Mouse (Mus musculus): ENCODE measurements at regions not wholly inside any gene's neighbourhood (a gene's known extent, or its start where the extent isn't known, plus 50 kb on each side); places are given as distances from the start of the nearest gene placed in this dataset.
"Not testable (repeated sequence)": the region's sequence is repeated elsewhere in the genome, so short reads cannot be mapped to it uniquely, and the experiment has no call there.

DNA sequence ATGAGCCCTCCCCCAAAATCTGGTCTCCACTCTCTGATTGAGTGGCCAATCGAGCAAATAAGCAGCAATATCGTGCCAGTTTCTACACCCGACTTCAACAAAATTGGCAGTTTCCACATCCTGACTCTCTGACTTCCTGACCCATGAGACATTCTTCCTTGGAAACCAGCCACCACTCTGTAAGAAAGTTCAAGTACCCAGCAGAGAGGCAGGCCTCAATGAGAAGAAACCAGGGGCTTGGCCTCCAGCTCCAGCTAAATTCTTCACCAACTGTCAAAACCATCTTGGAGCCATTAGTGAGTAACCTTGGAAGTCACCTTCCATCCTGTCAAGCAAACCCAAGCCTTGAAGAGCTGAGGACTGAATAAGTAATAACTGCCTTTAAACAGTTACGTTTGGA, 162.7 kb upstream of the Intu start:
- no peak for DNase-seq (ENCODE audit: low read depth)

DNA sequence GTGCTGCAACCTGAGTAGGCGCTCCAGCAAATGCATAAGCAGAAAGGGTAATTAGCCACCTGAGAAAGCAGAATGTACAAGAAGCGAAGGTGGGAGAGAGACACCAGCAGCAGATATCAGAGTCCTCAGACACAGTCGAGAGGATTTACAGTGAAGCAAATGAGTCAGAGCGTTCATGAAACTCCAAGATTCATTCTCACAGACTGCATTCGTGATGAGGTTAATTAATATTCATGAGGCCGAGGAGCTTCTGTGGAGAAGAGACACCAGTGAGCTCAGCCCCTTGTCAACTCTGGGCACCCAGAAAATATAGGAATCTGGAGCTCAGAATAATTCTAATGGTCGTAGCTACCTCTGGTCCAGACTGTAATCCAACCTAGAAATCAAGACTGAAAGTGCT, 159.7 kb upstream of the Intu start:
- no peak for DNase-seq (ENCODE audit: low read depth)

DNA sequence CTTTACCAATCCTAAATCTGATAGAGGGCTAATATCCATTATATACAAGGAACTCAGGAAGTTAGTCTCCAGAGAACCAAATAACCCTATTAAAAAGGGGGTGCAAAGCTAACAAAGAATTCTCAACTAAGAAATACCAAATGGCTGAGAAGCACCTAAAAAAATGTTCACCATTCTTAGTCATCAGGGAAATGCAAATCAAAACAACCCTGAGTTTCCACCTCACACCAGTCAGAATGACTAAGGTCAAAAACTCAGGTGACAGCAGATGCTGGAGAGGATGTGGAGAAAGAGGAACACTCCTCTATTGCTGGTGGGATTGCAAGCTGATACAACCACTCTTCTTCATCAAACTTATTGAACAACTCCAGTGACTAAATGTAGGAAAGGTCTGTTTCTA, 154.9 kb upstream of the Intu start:
- DNase-seq (ENCODE audit: low read depth) = not testable (repeated sequence)

DNA sequence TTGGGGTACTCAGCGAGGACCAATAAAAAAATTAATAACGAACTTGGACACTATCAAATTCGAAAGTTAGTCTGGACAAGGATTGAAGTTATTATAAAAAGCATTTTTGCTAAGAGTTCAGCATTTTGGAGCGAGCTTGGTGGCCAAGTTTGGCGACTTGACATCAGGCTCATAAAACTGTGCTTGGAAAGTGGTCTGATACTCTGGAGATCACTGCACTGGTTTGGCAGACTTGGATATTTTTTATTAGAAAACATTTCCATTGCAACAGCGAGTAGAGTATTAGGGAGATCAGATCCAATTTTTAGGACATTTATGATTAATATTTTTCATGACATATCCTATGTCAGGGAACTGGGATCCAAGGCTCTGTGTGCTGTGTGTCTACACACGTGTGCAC, 153.7 kb upstream of the Intu start:
- no peak for DNase-seq (ENCODE audit: low read depth)

DNA sequence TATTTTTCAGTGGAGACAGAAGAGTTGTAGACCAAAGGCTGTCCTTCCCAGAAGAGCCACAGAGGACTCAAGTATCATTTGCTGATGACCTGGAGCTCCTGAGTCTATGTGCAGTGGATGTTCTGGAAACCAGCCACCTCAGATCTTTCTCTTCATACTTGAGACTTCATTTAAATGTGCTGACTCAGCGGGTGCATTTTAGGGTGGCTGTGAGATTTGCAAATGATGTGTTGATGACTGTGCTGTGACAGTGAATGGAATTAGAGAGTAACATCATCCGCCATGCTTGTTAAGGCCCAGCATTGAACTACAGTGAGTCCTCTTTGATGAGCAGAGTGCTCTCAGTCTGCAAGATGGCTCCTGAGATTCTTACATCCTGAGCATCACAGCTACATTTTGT, 152.0 kb upstream of the Intu start:
- no peak for DNase-seq (ENCODE audit: low read depth)

DNA sequence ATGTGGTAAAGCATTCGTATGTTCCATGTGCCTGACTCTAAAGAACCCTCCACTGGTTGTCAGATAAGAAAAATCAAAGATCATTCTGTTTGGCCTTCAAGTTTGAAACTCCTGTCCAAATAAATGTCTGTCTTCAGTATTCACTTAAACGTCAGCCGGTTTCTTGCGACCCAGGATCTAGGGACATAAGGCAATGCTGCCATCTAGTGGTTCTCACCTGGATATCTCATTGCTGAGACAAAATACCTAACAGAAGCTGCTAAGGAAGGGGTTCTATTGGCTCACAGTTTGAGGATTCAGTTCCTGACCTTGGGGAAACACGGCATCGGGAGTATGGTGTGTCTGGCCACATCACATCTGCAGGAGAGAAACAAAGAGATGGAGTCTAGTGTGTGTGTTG, 139.5 kb upstream of the Intu start:
- DNase-seq (ENCODE audit: low read depth) = peak; percentile 39

DNA sequence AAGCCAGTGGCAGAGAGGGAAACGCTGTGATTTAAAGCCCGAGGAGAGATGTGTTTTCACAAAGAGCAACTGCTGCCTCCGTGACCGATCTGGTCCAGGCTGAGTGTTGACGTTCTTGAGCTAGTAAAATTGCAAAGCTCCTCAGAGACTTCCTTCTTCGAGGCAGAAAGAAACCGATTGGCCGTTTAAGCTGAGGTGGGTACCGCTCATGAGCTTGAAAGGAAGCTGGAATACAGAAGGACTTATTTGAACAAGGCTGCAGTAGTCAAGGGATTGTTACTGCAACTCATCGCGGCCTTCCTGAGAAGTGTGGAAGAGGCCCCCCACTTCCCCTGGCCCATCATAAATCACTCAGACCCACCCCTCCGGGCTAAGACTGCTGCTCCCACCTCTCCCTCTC, 132.9 kb upstream of the Intu start:
- no peak for DNase-seq (ENCODE audit: low read depth)

DNA sequence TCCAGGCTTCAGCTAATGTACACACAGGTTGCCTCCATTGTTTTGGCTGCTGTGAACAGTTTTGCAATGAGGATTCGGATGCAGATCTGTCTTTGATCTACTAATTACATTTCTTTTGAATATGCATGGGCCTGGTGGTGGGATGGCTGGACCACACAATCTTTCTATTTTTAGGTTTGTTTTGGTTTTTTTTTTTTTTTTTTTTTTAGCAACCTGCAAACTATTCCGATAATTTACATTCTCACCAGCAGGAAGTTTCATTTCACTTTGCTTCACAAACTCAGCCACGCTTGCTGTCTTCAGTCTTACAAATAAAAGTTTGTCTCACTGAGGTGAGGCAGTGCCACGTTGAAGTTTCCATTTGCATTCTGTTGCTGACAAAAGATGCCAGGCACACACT, 127.7 kb upstream of the Intu start:
- DNase-seq (ENCODE audit: low read depth) = no peak

DNA sequence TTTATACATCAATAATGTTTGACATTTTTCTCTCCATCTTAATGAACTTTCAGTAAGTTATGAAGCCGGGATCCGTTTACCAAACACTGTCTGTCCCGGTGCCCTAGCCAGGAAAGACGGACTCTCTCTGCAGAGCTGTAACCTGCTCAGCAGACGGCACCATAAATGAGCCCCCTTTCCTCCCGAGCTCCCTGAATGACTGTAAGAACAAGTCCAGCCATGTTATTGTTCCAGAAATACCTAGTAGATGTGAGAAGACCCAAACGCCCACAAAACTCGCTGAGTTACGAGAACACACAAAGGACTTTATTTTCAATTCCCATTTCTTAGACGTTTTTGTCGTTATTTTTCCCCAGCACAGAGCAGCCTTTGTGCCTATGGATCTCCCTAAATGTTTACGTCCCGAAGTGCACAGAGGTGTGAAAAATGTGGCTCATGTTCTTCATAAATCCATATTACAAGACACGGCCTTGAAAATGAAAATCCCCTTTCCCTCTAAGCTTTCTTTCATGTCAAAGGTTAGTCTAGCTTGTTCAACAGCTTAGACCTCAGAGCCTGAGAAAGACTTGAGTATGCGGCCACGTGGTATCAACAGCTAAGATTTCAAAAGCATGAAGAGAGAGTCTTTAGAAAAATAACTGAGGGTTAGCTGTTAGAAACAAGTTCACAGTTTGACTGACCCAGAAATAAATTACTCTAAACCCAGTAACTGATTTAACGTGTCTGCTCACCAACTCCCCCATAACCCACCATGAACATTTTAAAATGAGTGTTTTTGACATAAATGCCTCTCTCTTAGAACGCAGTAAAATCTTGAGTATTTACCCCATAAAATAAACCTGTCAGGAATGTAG, 125.8 kb upstream of the Intu start:
- DNase-seq (ENCODE audit: low read depth) = no peak

DNA sequence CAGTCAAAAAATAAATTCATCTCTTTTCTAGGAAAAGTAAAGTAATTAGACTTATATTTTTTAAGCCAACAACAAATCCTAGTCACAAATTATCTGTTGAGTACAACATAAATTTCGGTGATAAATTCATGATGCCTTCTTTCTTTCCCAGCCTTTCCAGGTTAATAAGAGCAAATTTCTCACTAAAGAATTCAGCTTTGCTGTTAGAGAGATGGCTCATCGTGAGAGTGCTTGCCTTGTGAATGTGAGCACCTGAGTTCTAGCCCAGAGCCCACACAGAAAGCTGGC, 125.2 kb upstream of the Intu start:
- no peak for DNase-seq (ENCODE audit: low read depth)

DNA sequence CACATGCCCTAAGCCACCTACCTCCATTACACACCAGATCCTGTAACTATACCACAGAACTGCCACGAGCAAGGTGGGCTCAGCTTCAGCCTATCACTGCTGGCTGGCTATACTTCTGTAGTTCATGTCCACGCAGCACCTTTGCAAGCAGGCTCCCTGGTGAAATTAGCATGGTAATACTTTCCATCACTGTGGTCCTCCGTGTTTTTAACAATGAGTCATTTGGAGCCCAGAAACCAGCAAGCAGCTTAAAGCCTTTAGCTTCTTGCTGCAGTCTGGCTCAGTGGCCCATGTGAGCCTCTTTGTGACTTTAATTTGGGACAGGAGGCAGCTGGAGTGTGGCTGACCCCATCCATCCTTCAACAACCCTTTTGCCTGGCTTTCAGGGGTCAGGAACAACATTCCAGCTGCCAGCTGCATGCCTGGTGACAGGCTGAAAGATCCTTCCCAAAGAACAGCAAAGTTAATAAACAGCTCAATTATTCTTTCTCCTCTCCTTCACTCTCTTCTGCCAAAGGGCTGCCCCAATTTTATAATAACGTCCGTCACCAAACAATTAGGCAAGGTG, 122.1 kb upstream of the Intu start:
- DNase-seq (ENCODE audit: low read depth) = no peak

DNA sequence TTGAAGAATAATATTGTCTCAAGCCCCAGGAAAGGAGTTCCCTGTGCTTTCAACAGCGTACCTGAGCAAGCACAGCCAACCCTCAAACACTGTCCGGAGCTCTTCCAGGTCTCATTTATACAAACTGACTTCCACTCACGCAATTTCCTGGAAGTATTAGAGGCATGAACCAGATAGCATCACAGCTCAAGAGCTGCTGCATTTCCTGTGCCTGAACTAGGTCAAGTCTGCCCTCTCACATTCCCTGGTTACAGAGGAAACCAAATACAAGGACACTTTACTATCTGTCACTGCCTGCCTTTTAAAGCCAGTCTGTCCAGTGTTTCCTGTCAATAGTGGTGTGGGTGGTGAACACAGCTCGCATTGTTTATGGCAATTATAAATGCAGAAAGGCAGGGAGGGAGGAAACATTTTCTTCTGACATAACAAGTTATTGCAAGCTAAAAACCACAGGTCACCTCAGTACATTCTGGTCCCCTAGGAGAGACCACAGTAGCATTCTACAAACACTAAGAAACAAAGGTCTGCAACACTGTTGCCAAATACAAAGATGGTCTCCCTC, 120.3 kb upstream of the Intu start:
- DNase-seq (ENCODE audit: low read depth) = no peak

DNA sequence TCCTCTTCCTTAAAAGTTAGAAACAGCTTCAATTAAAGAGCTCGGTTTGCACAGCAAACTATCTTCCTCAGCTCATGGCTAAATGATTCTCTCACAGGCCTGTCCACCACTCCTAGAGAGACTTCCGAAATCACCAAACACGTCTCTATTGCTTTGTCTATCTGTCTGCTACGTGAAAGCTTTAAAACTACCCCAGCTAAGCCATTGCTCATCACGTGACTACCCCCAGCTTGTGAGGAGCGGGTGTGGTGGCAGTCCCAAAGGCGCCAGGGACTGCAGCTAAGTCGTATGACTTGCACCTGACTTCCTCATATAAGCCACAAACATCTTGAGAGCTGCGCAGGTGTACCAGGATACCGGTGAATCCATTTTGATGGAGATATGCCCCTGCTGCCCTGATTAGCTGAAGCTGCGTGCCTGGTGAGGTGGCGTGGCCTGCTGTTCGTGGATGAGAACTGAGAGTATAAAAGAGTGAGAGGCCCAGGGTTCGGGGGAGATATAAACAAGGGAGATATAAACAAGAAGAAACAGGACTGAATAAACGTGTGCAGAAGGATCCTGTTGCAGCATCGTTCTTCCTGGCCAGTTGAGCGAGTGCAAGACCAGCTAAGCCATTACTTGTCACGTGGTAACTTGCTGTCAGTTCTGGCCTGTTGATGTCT, 105.8 kb upstream of the Intu start:
- not testable (repeated sequence) for DNase-seq (ENCODE audit: low read depth)

DNA sequence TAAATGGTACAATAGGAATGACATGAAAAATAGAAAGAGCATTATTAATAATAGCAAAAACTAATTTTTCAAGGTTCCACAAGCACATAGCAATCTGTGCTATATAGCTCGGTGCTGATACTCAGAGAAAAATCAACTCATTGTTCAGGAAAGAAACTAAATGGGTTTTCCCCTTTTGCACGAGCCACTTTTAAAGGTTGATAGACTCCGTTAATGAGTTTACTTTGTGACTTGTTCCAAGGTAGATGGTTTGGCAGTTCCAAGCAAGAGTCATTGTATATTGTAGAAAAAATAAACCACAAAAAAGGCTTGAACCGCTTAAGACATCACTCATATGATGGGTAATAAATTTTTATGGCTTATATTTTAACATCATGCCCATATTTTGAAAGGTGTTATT, 105.0 kb upstream of the Intu start:
- no peak for DNase-seq (ENCODE audit: low read depth)

DNA sequence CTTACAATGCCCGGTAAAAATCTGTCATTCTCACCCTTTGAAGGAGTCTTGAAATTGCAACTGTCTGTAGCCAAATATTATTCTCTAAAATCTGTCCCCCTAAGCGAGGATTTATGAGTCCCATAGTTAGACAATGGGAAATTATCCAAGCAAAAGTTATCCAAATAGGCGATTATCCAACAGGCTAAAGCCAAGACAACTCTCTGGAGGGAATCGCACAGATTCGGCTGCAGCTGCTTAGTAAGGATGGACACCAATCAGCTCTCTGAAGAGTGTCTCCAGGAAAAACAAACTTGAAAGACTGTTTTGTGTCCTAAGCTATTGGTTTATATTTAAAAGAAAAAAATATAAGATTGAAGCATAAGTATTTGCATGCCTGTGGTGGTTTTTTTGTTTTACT, 103.1 kb upstream of the Intu start:
- no peak for DNase-seq (ENCODE audit: low read depth)

DNA sequence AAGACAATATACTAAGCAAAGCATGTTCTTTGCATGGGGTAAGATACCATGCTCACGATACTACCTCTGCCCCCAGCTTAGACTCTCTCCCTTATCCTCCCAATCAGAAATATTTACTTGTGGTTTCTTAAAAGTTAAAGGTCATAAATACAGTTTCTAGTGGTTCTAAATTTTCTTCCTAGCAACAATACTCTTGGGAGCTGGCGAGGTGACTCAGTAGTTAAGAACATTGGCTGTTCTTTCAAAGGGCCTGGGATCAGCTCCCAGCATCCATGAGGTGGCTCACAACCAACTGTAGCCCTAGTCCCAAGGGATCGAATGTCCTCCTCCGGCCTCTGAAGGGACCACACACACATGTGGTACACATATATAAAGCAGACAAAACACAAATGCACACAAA, 92.8 kb upstream of the Intu start:
- DNase-seq (ENCODE audit: low read depth) = no peak

DNA sequence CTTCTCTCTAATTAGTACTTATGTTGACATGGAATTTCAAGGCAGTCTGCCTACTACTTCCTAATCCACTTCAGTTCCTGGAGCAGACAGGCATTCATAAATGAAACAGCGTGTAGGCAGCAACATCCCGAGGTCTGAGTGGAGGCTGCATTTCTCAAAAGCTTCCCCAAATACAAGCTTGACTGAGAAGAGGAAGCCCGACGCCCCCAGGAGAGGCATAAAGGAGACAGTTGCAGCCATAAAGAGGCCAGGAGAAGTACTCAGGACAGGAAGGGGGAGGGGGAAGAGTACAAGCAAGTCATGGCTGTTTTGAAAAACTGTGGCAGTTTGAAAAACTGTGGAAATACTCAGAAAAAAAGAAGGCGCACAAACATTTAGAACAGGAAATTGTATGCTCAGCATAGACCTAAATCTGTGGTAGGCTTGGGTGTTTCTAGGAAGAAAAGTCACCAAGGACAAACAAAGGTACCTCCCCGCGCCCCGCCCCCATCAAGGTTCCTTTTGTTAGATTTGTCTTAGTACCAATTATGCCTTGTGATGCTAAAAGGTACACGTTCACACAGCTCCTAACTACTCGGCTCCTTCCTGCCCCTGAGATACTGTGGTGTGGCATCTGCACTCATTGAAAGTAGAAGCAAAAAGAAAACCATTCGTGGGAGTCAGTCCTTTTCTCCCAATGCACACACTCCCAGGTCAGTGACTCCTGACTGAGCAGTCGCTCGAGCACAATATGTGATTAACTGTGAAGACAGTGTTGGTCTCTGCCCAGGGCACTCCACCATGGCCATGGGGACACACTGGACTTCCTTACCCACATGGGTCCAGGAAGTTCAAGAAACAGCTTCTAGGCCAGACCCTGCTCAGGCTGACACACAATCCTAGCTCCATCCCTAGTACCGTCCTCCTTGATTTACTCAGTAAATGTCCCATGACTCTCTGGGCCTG, 89.7 kb upstream of the Intu start:
- DNase-seq (ENCODE audit: low read depth) = no peak

DNA sequence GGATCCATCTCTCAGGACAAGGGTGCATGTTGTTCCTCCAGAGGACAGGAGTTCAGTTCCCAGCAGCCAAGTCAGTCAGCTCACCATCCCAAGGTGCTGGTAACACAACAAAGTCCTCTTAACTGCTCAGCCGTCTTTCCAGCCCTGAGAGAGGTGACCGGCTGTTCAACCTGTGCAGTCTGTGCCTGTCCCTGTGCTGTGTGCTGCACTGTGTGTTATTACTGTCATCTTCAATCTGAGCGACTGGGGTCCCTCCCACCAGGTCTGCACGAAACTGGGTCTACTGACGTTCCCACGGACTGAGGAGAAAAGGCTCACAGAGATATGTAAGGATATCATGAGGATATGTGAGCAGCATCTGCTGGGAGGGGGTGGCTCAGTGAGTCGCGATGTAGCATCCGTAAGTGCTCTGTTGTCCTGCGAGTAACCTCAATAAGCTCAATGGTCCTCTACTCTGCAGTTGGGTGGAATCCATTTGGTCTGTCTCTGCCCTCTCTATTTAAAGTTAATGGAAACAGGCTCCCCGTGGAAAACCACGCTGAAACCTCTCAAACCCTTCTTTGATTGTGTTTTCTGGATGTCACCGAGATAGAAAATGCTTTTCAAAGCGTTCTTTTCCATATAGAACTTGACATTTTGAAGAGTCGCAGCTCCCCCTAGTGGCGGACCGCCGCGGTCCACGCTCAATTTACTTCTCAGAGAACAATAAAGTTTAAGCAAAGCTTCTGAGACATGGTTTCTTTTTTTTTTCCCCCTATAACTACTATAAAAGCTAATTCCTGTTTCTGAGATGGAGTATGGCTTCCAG, 87.1 kb upstream of the Intu start:
- peak; percentile 43 for DNase-seq (ENCODE audit: low read depth)

DNA sequence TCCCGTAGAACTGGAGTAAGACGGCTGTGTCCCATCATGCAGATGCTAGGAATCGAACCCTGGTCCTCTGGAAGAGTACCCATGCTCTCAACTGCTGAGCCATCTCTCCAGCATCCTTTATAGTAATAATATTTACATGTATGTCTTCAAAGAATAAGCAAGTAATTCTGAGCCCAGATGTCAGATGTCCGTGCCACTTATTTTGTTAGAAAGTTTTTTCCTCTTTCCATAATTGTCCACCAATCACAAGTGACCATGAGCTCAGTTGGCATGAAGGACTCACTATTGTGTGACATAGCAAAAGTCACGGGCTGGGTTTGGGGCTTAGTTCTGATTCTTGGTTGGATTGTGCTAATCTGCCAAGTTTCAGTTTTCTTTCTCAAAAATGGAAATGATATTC, 78.1 kb upstream of the Intu start:
- no peak for DNase-seq (ENCODE audit: low read depth)

DNA sequence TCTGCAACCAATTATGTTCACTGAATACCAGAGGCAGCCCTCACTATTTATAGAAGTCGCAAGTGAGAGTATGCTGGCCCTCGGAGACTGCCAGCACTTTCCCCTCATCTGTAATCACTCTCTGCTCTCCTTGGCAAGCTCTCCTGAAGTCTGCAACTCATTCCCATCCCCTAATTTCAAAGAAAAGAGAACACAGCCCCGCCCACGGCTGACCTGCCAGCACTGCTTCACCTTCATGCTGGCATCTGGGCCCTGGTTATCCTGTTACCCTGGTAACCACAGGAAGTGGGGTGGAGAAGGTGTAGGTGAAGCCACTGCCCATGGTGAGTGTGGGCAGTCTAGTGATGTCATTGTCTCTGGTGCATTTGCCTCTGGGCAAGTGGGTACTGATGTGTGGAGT, 77.5 kb upstream of the Intu start:
- DNase-seq (ENCODE audit: low read depth) = no peak

DNA sequence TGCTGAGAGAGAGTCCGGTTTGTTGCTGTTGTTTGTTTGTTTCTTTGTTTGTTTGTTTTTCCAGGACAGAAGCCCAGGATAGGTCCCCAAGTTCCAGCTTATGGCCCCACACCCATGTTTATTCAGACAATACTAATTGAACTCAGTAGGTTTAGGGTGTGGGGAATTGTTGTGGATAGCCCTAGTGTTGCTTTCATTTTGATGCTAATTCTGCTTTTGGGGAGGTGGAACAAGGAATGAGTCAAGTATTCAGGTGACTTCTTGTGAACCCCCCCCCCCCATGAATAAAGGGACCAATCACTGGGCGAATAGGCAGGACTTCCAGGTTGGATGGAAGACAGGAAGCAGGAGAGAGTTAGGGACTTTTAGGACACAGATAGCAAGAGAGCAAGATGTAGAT, 75.0 kb upstream of the Intu start:
- DNase-seq (ENCODE audit: low read depth) = no peak

Data from c-Kit-positive CD71-negative TER-119-negative erythroid progenitor cells, embryonic 14.5 days (primary cell).